Mouse (Mus musculus) liver, postnatal 0 days (tissue): Measurements from ENCODE around the gene Bsdc1.

Experiments used
- CTCF ChIP-seq: sonication (generic); IDR thresholded peaks from 2 replicates; pipeline ENCODE4 v1.5.1; 2016; ENCODE audit warnings: antibody characterized with exemption, low read depth
- EP300 ChIP-seq: IDR thresholded peaks from 2 replicates; pipeline ENCODE4 v1.6.1; 2016; ENCODE audit warnings: antibody characterized with exemption, low read depth, mild to moderate bottlenecking

DNA sequence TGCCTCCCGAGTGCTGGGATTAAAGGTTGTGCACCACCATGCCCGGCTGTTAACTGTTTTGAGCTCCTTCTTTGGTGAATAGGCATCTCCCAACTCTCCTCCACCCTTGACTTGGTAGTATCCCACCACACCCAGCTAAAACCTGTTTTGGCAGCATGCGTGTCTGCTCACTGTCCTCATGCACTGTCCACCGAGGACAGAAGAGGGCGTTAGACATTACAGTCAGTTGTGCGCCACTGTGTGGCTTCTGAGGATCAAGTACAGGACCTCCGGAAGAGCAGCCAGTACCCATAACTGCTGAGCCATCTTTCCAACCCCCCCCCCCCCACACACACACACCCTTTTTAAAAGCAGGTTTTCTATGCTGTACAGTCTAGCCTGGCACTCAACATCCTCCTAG, 33.3 kb downstream of the Bsdc1 start:
- TF ChIP-seq CTCF: peak; percentile 55
- TF ChIP-seq EP300: no peak
